Mouse (Mus musculus): ENCODE results near the gene Tmem198. TPM values are rescaled to one million over a fixed set of nuclear protein-coding genes. Genes with fewer than 3 reads are reported as not detected.
A peak's percentile ranks its signal among the peaks of the same experiment; 100 is the strongest.

The Tmem198 gene
- polyA plus RNA-seq, 1 experiment from 2014 or later, result 12.3 TPM

DNA sequence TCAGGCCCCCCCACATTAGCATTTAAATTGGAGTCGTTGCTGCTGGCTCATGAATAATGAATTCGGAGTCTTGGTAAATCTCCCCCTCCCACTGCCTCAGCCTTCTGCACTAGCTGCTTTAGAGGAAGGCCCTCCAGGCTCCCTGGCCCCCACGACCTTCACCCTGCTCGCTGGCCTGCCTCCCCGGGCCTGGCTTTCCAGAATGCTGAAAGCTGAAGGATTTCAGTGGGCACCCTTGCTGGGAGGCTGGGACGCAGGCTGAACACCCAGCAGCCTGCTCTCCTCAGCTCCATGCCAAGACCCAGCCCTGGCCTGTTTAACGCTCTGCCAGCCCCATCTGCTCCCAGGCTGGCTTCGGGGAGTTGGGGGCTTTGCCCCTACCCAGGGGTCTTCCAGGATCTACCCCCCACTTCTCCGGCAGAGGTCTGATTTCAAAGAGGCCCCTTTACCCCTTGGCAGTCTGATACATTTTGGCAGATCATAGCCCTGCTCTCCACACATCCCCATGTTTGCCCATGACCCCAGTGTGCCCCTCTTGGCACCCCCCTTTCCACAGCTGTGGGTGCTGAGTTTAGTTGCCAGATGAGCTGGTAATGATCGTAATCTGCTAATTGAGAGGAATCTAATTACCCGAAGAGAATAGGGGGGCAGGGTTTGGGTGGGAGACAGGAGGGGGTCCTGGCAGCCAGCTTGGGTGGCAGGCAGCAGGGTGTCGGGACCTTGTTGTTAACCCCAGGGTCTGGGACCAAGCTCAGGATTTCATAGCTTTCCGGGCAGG lies 35.9 kb upstream of the Tmem198 start:
- ATAC-seq (ENCODE audit: insufficient read depth, low FRiP score, low TSS enrichment) (no peak), DNase-seq (ENCODE audit: low spot score) (no peak)
- Histone ChIP-seq H3K27ac (ENCODE audit: low read depth, low read length) (peak overlapping the region; percentile 71), H3K9ac (ENCODE audit: low read length) (0 out of 2 replicates have a peak overlapping the region, but pooled peaks have one; percentile 26), H3K4me1 (ENCODE audit: control insufficient read depth, insufficient read depth, low read length) (peaks cover 53% of the 10 kb centered on the region), H3K4me3 (ENCODE audit: low read depth, low read length) (no peak overlapping the region), H3K27me3 (ENCODE audit: control insufficient read depth, insufficient read depth, low read length) (0 out of 2 replicates have a peak, but pooled peaks cover 2% of the 10 kb centered on the region), H3K36me3 (ENCODE audit: control insufficient read depth, insufficient read depth, low read length) (no peaks in the 10 kb centered on the region; the same call in 1 of the 2 replicates), H3K4me2 (ENCODE audit: low read depth) (peak overlapping the region; percentile 21; the same call in 1 of the 2 replicates), H3K9me3 (ENCODE audit: control insufficient read depth, low read length) (no peaks in the 10 kb centered on the region)
- WGBS, result 25% methylated on average over 13 of the region's 13 CpGs

DNA sequence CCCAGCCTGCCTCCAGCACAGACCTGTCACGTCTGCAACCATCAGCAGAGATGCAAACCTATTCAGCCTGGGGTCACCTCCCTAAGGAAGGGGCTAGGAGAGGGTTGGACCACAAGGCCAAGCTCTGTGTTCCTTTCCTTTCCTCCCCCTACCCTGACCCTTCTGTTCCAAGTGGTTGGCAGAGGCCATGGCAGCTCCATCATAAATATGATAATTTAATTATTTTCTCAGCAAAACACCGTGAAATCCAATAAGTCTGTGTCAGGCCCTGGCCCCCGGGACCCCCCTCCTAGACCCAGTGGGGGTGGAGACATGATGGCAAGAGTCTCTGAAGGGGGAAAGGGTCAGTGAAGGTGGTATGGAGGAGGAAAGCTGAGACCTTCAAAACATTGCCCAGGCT lies 35.1 kb upstream of the Tmem198 start:
- ATAC-seq (ENCODE audit: insufficient read depth, low FRiP score, low TSS enrichment) (no peak), DNase-seq (ENCODE audit: low spot score) (no peak)
- H3K4me1 ChIP-seq (ENCODE audit: control insufficient read depth, insufficient read depth, low read length), result peaks cover 61% of the 10 kb centered on the region
- H3K4me3 ChIP-seq (ENCODE audit: low read depth, low read length), result no peak overlapping the region
- peaks cover 5% of the 10 kb centered on the region for H3K27me3 ChIP-seq (ENCODE audit: control insufficient read depth, insufficient read depth, low read length)
- H3K9me3 ChIP-seq (ENCODE audit: control insufficient read depth, low read length), result no peaks in the 10 kb centered on the region
- H3K36me3 ChIP-seq (ENCODE audit: control insufficient read depth, insufficient read depth, low read length), result no peaks in the 10 kb centered on the region; the same call in 1 of the 2 replicates
- peak overlapping the region; percentile 88 for H3K27ac ChIP-seq (ENCODE audit: low read depth, low read length)
- H3K9ac ChIP-seq (ENCODE audit: low read length), result no peak overlapping the region
- no peak overlapping the region for H3K4me2 ChIP-seq (ENCODE audit: low read depth)
- WGBS, result 21% methylated on average over 3 of the region's 3 CpGs

DNA sequence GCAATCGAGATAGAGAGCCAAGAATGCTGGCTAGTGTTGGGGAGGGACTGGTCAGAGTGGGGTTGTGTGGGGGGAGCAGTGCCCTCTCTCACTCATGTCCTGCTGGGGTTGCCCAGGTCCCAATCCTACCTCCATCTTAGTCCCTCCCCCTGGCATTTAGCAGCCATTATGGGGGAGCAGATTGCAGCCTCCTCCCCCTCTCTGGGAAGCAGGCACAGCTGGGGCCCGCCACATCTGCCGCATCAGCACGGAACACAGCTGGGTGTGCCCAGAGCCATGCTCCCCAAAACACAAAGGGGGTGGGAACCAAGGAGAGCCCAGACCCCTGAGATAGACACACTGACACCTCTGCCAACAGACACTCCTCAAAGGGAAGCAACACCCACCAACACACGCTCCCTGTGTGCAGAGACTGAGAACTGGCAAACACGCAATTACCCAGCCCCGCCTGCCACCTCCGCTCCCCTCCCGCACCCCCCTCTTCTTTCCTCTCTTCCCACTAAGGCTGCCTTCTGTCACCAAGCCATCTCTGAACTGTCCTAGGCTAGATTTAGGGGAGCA lies 34.1 kb upstream of the Tmem198 start:
- ATAC-seq (ENCODE audit: insufficient read depth, low FRiP score, low TSS enrichment) (no peak), DNase-seq (ENCODE audit: low spot score) (no peak)
- H3K9me3 ChIP-seq (ENCODE audit: control insufficient read depth, low read length), result no peaks in the 10 kb centered on the region
- H3K4me2 ChIP-seq (ENCODE audit: low read depth), result peak overlapping the region; percentile 35; the same call in 1 of the 2 replicates
- H3K36me3 ChIP-seq (ENCODE audit: control insufficient read depth, insufficient read depth, low read length), result no peaks in the 10 kb centered on the region; the same call in 1 of the 2 replicates
- H3K9ac ChIP-seq (ENCODE audit: low read length), result peak overlapping the region; percentile 44
- H3K4me1 ChIP-seq (ENCODE audit: control insufficient read depth, insufficient read depth, low read length), result peaks cover 68% of the 10 kb centered on the region
- peak overlapping the region; percentile 3; the same call in 1 of the 2 replicates for H3K4me3 ChIP-seq (ENCODE audit: low read depth, low read length)
- H3K27me3 ChIP-seq (ENCODE audit: control insufficient read depth, insufficient read depth, low read length), result peaks cover 15% of the 10 kb centered on the region
- 16% methylated on average over 9 of the region's 9 CpGs for WGBS
- peak overlapping the region; percentile 88 for H3K27ac ChIP-seq (ENCODE audit: low read depth, low read length)

DNA sequence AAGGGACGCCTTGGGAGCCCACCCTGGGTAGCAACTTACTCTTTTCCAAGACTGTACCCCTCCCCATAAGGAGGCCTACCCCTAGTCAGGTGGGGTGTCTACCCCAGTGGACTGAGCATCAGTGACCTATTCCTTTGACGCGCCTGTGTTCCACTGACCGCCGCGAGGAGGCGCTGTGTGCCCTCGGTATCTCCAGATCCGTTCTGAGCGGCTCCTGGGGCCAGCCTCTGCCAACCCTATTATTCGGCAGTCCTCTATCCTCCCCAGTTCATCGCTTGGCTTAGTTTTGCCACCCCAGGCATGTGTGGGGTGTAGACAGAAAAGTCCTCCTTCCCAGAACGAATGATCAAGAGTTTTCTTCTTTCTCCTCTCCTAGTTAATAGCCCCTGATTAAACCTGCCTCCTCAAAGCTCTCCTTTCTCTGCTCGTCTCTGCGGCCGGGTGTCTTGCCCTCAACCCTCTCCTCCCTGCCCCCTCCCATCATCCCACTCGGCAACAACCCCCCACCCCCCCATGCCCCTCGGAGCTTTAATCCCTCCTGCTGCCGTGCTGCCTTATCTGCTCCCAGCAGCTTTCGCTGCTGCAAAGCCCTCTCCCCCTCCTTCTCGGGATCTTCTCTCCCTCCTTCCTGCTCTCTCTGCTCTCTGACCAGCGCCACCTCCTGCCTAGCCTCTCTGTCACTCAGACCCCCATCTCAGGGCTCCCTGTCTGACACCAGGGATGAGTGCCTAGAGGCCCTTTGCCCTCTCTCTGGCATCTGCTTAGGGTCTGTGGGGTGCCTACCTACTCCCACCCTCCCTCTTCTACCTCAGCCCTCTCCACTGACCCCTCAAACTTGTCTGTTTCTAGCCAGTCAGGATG lies 33.4 kb upstream of the Tmem198 start:
- Histone ChIP-seq H3K4me2 (ENCODE audit: low read depth) (peak overlapping the region; percentile 35), H3K36me3 (ENCODE audit: control insufficient read depth, insufficient read depth, low read length) (no peaks in the 10 kb centered on the region; the same call in 1 of the 2 replicates), H3K27ac (ENCODE audit: low read depth, low read length) (peak overlapping the region; percentile 88), H3K27me3 (ENCODE audit: control insufficient read depth, insufficient read depth, low read length) (peaks cover 23% of the 10 kb centered on the region), H3K9ac (ENCODE audit: low read length) (peak overlapping the region; percentile 44), H3K4me1 (ENCODE audit: control insufficient read depth, insufficient read depth, low read length) (peaks cover 75% of the 10 kb centered on the region), H3K4me3 (ENCODE audit: low read depth, low read length) (peak overlapping the region; percentile 7; the same call in 1 of the 2 replicates), H3K9me3 (ENCODE audit: control insufficient read depth, low read length) (no peaks in the 10 kb centered on the region)
- peak; percentile 9 for ATAC-seq (ENCODE audit: insufficient read depth, low FRiP score, low TSS enrichment)
- under 1% methylated on average over 22 of the region's 22 CpGs for WGBS
- DNase-seq (ENCODE audit: low spot score), result peak; percentile 85

DNA sequence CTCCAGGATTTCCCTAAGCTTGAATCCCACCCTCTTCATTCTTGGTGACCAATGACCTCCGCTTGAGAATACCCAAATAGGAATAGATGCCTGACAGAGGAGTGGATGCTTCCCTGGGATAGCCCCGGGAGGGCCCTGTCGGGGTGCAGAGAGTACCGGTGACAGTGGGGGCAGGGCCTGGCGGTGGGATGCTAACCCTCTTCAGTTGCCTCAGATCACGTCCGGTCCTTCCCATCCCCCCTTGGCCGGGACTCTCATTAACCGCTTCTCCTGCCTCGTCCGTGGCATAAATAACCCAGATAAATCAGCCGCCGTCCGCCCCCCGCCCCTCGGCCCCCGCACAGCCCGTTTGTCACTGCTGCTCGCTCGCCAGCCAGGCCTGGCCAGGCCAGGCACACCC lies 32.7 kb upstream of the Tmem198 start:
- peaks cover 29% of the 10 kb centered on the region for H3K27me3 ChIP-seq (ENCODE audit: control insufficient read depth, insufficient read depth, low read length)
- H3K9me3 ChIP-seq (ENCODE audit: control insufficient read depth, low read length), result no peaks in the 10 kb centered on the region
- H3K9ac ChIP-seq (ENCODE audit: low read length), result peak overlapping the region; percentile 31
- H3K4me3 ChIP-seq (ENCODE audit: low read depth, low read length), result no peak overlapping the region
- WGBS, result under 1% methylated on average over 20 of the region's 20 CpGs
- peak overlapping the region; percentile 35 for H3K4me2 ChIP-seq (ENCODE audit: low read depth)
- no peaks in the 10 kb centered on the region; the same call in 1 of the 2 replicates for H3K36me3 ChIP-seq (ENCODE audit: control insufficient read depth, insufficient read depth, low read length)
- ATAC-seq (ENCODE audit: insufficient read depth, low FRiP score, low TSS enrichment), result peak; percentile 48
- peaks cover 81% of the 10 kb centered on the region for H3K4me1 ChIP-seq (ENCODE audit: control insufficient read depth, insufficient read depth, low read length)
- H3K27ac ChIP-seq (ENCODE audit: low read depth, low read length), result peak overlapping the region; percentile 88
- peak; percentile 80 for DNase-seq (ENCODE audit: low spot score)

DNA sequence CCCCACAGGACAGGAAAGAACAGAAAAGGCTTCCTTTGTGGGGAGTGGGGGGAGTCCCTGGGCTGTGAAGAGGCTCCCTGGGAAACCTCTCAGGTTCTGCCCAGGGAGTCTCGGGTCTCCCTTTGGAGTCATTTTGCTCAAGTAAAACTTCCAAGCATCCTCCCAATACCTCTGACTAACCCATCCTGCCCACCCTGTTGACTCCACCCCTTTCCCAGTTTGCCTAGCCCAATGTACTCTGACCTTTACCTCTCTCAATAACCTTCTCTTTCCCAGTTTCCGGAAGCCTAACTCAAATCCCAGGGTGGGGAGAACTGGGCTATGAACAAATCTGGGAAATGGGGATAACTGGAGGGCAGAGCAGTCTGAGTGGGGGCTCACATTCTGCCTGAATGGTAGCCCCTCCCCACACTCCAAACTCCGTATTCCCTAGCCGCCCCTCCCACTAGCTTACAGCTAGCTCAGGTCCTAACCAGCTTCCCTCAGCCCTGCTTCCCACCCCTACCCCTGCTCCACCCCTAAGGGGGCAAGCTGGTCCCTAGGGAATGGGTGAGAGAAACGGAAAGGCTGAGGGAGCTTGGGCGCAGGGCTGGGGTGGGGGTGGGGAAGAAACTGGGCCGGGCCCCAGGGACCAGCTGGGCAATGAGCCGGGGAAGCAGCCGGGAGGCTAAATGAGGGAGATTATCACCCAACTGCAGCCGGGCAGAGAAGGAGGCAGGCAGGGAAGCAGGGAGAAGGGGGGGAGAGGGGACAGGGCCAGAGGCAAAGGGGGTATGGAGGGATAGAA lies 31.9 kb upstream of the Tmem198 start:
- DNase-seq (ENCODE audit: low spot score) (peak; percentile 65), ATAC-seq (ENCODE audit: insufficient read depth, low FRiP score, low TSS enrichment) (peak; percentile 9; the same call in 1 of the 2 replicates)
- H3K4me2 ChIP-seq (ENCODE audit: low read depth), result peak overlapping the region; percentile 23
- H3K9me3 ChIP-seq (ENCODE audit: control insufficient read depth, low read length), result no peaks in the 10 kb centered on the region
- 0 out of 2 replicates have a peak overlapping the region, but pooled peaks have one; percentile 15 for H3K9ac ChIP-seq (ENCODE audit: low read length)
- no peak overlapping the region for H3K4me3 ChIP-seq (ENCODE audit: low read depth, low read length)
- H3K4me1 ChIP-seq (ENCODE audit: control insufficient read depth, insufficient read depth, low read length), result peaks cover 81% of the 10 kb centered on the region
- H3K27me3 ChIP-seq (ENCODE audit: control insufficient read depth, insufficient read depth, low read length), result peaks cover 35% of the 10 kb centered on the region
- no peaks in the 10 kb centered on the region; the same call in 1 of the 2 replicates for H3K36me3 ChIP-seq (ENCODE audit: control insufficient read depth, insufficient read depth, low read length)
- 3% methylated on average over 10 of the region's 10 CpGs for WGBS
- peak overlapping the region; percentile 88 for H3K27ac ChIP-seq (ENCODE audit: low read depth, low read length)

DNA sequence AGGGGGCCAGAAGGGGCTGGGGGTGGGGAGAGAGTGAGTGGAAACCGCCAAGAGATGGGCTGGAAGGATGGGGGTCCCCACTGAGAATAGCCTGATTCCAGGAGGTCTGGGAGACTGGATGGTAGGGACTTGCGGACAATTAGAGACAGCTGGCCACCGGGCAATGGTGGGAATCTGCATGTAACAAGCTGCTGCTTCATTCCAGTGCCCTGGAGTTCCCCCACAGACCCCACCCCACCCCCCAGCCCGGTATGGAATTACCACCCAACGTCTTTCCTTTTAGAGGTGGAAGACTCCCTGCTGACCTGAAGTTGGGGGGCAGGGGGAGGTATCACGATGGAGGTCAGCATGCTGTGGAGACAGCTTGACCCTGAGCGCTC lies 31.3 kb upstream of the Tmem198 start:
- Histone ChIP-seq H3K27me3 (ENCODE audit: control insufficient read depth, insufficient read depth, low read length) (peaks cover 35% of the 10 kb centered on the region), H3K36me3 (ENCODE audit: control insufficient read depth, insufficient read depth, low read length) (no peaks in the 10 kb centered on the region; the same call in 1 of the 2 replicates), H3K4me2 (ENCODE audit: low read depth) (peak overlapping the region; percentile 23), H3K4me3 (ENCODE audit: low read depth, low read length) (no peak overlapping the region), H3K9me3 (ENCODE audit: control insufficient read depth, low read length) (no peaks in the 10 kb centered on the region), H3K4me1 (ENCODE audit: control insufficient read depth, insufficient read depth, low read length) (peaks cover 78% of the 10 kb centered on the region), H3K9ac (ENCODE audit: low read length) (no peak overlapping the region), H3K27ac (ENCODE audit: low read depth, low read length) (peak overlapping the region; percentile 88)
- ATAC-seq (ENCODE audit: insufficient read depth, low FRiP score, low TSS enrichment) (no peak), DNase-seq (ENCODE audit: low spot score) (no peak)
- 1% methylated on average over 7 of the region's 7 CpGs for WGBS

DNA sequence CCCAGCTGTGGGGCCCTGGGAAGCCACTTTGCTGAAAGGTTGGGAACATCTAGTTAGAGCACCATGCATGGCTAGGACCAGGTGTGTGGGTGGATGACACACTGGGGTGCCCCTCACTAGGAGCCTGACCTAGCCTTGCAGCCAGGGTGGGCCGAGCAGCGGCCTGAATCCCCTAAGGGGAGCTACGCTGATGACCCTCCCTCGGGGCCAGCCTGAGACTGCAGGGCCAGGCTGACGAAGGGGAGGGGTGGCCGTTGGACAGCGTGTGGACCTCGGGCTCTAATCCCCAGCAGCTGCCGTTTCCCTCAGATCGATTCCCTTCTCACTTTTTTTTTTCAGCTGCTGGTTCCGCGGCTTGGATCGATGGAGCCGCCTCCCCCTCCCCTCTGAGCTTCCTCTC lies 30.4 kb upstream of the Tmem198 start:
- H3K36me3 ChIP-seq (ENCODE audit: control insufficient read depth, insufficient read depth, low read length), result no peaks in the 10 kb centered on the region
- peaks cover 69% of the 10 kb centered on the region for H3K4me1 ChIP-seq (ENCODE audit: control insufficient read depth, insufficient read depth, low read length)
- peak overlapping the region; percentile 65 for H3K27ac ChIP-seq (ENCODE audit: low read depth, low read length)
- H3K4me3 ChIP-seq (ENCODE audit: low read depth, low read length), result no peak overlapping the region
- no peak overlapping the region for H3K9ac ChIP-seq (ENCODE audit: low read length)
- ATAC-seq (ENCODE audit: insufficient read depth, low FRiP score, low TSS enrichment) (no peak), DNase-seq (ENCODE audit: low spot score) (no peak)
- under 1% methylated on average over 13 of the region's 14 CpGs for WGBS
- peak overlapping the region; percentile 25 for H3K4me2 ChIP-seq (ENCODE audit: low read depth)
- no peaks in the 10 kb centered on the region for H3K9me3 ChIP-seq (ENCODE audit: control insufficient read depth, low read length)
- peaks cover 35% of the 10 kb centered on the region for H3K27me3 ChIP-seq (ENCODE audit: control insufficient read depth, insufficient read depth, low read length)
